8 mouse cellular contexts compared by ENCODE assay signal in the genomic region with DNA sequence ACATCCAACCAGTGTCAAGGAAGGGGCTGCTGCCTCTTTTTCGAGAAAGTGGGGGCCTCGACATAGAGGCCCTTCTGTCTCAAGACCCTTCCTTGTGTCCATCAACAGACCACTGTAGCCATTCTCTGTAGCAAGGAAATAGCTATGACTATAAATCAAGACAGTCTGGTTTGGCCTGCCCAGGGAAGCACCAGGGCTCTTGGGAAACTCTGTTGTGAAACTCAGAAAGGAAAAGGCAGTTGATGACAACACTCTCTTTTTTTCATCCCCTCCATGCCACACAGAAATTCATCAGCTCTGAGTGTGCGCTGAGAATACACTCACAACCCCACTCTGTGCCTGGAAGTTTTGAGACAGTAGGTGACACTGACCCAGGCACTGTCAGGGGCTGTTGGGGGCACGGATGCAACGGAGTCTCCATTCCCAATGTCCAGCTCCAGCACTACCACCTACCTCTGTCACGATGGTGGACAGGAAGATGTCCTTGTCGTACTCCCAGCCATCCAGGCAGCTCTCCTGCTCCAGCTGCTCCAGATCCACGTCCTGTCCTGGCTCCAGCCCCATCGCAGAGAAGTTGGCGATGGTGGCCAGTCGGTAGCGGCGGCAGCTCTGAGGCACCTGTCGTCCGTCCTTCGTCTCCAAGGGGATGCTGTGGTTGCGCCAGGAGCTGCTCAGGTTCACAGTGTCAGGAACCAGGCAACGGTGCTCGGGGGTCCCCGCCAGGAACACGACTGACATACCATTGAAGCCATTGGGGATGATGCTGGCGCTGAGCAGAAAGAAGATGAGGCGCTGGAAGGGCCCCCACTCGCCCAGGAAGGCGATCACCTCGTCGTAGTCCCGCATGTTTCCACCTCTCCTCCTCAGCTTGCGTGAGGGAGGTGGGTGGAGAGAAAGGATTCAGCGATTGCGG. TPM values are rescaled to one million over a fixed set of nuclear protein-coding genes. Genes with fewer than 3 reads are reported as not detected.
DNase-seq lines count a peak whose midpoint lies in the region; ATAC-seq lines count a peak whose summit lies in the region.

No protein-coding gene starts in this region.

- no peak overlapping the region for H3K27ac ChIP-seq in lung, embryonic 15.5 days
- H3K27ac ChIP-seq in hindbrain, embryonic 10.5 days = peak overlapping the region; percentile 81

- peak overlapping the region; percentile 90 for H3K4me2 ChIP-seq in lung, embryonic 15.5 days

- no peaks in the 10 kb centered on the region for H3K36me3 ChIP-seq in lung, embryonic 15.5 days
- no peaks in the 10 kb centered on the region for H3K36me3 ChIP-seq in hindbrain, embryonic 10.5 days

- ATAC-seq in lung, embryonic 15.5 days (ENCODE audit: borderline replicate concordance, extremely low read depth, low FRiP score, low TSS enrichment) = 0 out of 2 replicates have a peak, but pooled peaks have one; percentile 21
- ATAC-seq in megakaryocyte, adult 5-6 weeks (ENCODE audit: poor library complexity, severe bottlenecking) = peak; percentile 10; the same call in 1 of the 2 replicates

- H3K9me3 ChIP-seq in lung, embryonic 15.5 days = no peaks in the 10 kb centered on the region
- no peaks in the 10 kb centered on the region for H3K9me3 ChIP-seq in hindbrain, embryonic 10.5 days

- DNase-seq in lung, postnatal 36 days = no peak
- peak; percentile 72 for DNase-seq in cerebellum, adult 9-10 months
- DNase-seq in hindbrain, embryonic 10.5 days (ENCODE audit: low spot score) = no peak
- DNase-seq in urinary bladder, postnatal 10 days (ENCODE audit: low spot score) = no peak
- no peak for DNase-seq in thymus, postnatal 25 days
- no peak for DNase-seq in urinary bladder, adult 2 months (ENCODE audit: low spot score)

- H3K27me3 ChIP-seq in lung, embryonic 15.5 days = peaks cover 27% of the 10 kb centered on the region
- H3K27me3 ChIP-seq in hindbrain, embryonic 10.5 days (ENCODE audit: insufficient read depth, poor library complexity, severe bottlenecking) = peaks cover 60% of the 10 kb centered on the region

- peak overlapping the region; percentile 52; the same call in 1 of the 2 replicates for H3K9ac ChIP-seq in lung, embryonic 15.5 days

- H3K4me1 ChIP-seq in lung, embryonic 15.5 days = peaks cover 15% of the 10 kb centered on the region
- H3K4me1 ChIP-seq in hindbrain, embryonic 10.5 days (replicated peaks) = peaks cover 17% of the 10 kb centered on the region

- peak overlapping the region; percentile 43 for H3K4me3 ChIP-seq in lung, embryonic 15.5 days
- H3K4me3 ChIP-seq in hindbrain, embryonic 10.5 days = peak overlapping the region; percentile 69

- 15% methylated on average over 31 of the region's 31 CpGs for WGBS in lung, embryonic 15.5 days
- WGBS in hindbrain, embryonic 10.5 days = 17% methylated on average over 31 of the region's 31 CpGs

RNA-seq across cellular contexts. Expression of a gene that starts 0.5 kb away (rescaled TPM):
- 0.51 and 0.88 TPM in 2 replicates for polyA plus RNA-seq in lung, embryonic 15.5 days (2015; fragmentation: Nextera tagmentation; extraction: Ambion mirVana)
- polyA plus RNA-seq in hindbrain, embryonic 10.5 days (2016; fragmentation: Nextera tagmentation; extraction: Ambion mirVana) = 1.2 and 2.2 TPM in 2 replicates
- total RNA-seq in megakaryocyte, adult 5-6 weeks (2015) = 6.8 and 11.0 TPM in 2 replicates
- total RNA-seq in megakaryocyte, adult 5-6 weeks (2017) = 8.0 and 8.5 TPM in 2 replicates
- 1.5 and 2.6 TPM in 2 replicates for polyA plus RNA-seq in urinary bladder, adult 2 months (2012; rRNA removed)

RNA-seq across cellular contexts. Expression of a gene that starts 41.4 kb away (rescaled TPM):
- polyA plus RNA-seq in lung, embryonic 15.5 days (2015; fragmentation: Nextera tagmentation; extraction: Ambion mirVana) = 13.0 and 16.4 TPM in 2 replicates
- polyA plus RNA-seq in hindbrain, embryonic 10.5 days (2016; fragmentation: Nextera tagmentation; extraction: Ambion mirVana) = 54.3 and 60.9 TPM in 2 replicates
- 0.33 and 0.82 TPM in 2 replicates for total RNA-seq in megakaryocyte, adult 5-6 weeks (2015)
- total RNA-seq in megakaryocyte, adult 5-6 weeks (2017) = 0.77 and 3.9 TPM in 2 replicates
- 170 and 183 TPM in 2 replicates for polyA plus RNA-seq in urinary bladder, adult 2 months (2012; rRNA removed)

RNA-seq across cellular contexts. Expression of a gene that starts 47.3 kb away (rescaled TPM):
- polyA plus RNA-seq in lung, embryonic 15.5 days (2015; fragmentation: Nextera tagmentation; extraction: Ambion mirVana) = 5.4 and 5.9 TPM in 2 replicates
- polyA plus RNA-seq in hindbrain, embryonic 10.5 days (2016; fragmentation: Nextera tagmentation; extraction: Ambion mirVana) = 2.0 and 2.4 TPM in 2 replicates
- total RNA-seq in megakaryocyte, adult 5-6 weeks (2015) = 1.3 and 1.5 TPM in 2 replicates
- total RNA-seq in megakaryocyte, adult 5-6 weeks (2017) = 0.44 and 0.77 TPM in 2 replicates
- polyA plus RNA-seq in urinary bladder, adult 2 months (2012; rRNA removed) = 18.8 and 20.5 TPM in 2 replicates
